Mouse (Mus musculus): ENCODE measurements around the gene Timm8b.

Timm8b gene

GRCm38 (mm10) chr9:50603189-50603997, at the start of gene Timm8b, which contains the start of gene Sdhd:
Gene Timm8b (plus strand): TSS chr9:50603910.
Gene Sdhd (minus strand): TSS chr9:50603812.
- DNase-seq: peak; percentile 96

GRCm38 (mm10) chr9:50554241-50555093, 49.2 kb upstream of the Timm8b start, which contains the start of gene Il18:
Gene Il18 (plus strand): TSS chr9:50554827.
- DNase-seq: peak; percentile 31

DNA sequence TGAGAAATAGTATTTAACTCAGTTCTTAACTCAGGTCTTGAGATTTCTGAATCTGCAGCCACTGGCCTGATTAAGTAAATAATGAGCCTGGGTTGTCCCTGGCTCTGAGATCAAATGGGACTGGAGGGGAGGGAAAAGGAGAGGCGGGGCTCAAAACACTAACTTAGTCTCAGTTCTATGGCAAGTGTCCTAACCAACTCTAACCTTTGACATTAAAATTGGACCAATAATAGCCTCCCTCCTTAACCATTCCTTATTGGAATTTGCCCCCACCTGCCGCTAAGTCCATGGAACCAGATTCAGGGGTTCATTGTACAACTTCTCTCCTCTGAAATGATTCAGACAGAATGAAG, 48.6 kb upstream of the Timm8b start, which contains the start of gene Bco2:
Bco2 (minus strand) TSS at position 88 of the 353 bp plus-strand sequence.
- DNase-seq: peak; percentile 21

GRCm38 (mm10) chr9:50561145-50561917, 42.4 kb upstream of the Timm8b start, which contains the start of gene Tex12:
Gene Tex12 (minus strand): TSS chr9:50561325.
- no peak for DNase-seq

- no peak for DNase-seq
Measured at GRCm38 (mm10) chr9:50561918-50562360, 41.8 kb upstream of the Timm8b start.

- DNase-seq: no peak
Measured at GRCm38 (mm10) chr9:50565173-50565572, 38.5 kb upstream of the Timm8b start.

DNA sequence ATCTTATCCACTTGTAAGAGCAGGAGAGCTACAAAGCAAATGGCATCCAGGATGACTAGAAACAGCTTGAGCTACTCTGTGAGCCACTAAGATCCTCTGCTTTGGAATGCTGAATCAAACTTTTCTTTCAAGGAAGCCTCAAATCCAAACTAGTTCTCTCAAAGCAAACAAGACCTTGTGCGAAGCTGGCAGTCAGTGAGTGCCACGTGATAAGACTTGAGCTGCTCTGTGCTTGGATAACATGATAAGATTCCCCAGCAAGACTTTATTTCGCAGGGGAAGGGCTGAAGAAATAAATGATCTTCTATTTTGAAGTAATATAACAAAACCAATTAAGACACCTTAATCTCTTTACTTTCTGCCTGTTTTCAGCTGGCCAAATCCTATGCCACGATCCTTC, 37.8 kb upstream of the Timm8b start:
- no peak for DNase-seq

- DNase-seq: no peak
Measured at GRCm38 (mm10) chr9:50567372-50567771, 36.3 kb upstream of the Timm8b start.

DNA sequence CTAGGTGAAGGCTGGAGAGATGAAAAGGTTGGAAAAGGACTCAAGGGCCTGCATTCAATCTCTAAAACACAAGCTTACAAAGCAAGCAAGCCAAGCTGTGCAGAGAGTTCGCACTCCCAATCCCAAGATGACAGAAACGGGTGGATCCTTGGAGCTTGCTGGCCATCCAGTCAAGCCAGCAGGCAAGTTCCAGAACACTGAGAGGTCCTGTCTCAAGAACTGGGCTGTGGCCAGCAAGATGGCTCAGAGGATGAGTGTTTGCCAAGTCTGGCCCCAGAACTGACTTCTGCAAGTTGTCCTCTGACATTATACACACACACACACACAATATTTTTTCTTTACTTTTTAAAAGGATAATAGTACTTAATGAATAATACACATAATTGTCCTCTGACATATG, 35.8 kb upstream of the Timm8b start:
- DNase-seq: no peak

DNA sequence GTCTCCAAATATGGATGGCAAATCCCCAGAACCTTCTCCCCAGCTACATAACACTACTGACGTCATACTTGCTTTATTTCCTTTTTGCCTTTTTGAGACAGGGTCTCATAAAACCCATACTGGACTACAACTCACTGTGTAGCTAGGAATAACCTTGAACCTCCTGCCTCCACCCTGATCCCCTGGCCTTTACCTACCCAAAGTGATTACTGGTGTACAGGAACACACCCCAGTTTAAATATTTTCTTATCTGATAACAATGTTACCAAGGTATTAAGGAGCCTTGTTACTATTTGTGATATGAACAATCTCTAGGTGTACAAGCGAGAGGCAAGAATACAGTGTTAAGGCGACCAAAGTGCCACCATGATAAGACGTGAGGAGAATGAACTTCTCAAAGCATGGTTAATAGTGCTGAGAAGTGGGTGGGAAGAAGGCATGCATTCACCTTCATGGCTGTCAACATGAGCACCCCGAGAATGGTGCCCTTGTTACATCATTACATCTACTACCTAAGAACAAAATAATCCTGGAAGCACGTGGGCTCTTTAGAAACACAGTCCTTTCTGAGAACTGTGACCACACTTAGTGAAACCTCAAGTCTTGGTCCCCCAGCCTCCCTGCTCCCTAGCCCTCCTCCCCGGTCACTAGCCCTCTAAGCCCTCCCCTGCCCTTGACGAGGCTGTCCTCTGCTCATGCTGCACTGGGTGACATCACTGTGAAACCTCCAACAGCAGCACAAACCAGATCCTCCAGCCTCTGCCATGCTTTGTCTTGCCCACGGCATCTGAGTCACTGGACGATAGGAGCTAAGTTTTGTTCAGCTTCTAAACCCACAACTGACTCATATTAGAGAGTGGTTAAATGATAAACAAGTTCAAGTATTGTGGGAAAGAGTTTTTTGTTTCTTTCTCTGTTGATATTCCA, 33.8 kb upstream of the Timm8b start:
- no peak for DNase-seq

GRCm38 (mm10) chr9:50580370-50580769, 23.3 kb upstream of the Timm8b start:
- DNase-seq: no peak

DNA sequence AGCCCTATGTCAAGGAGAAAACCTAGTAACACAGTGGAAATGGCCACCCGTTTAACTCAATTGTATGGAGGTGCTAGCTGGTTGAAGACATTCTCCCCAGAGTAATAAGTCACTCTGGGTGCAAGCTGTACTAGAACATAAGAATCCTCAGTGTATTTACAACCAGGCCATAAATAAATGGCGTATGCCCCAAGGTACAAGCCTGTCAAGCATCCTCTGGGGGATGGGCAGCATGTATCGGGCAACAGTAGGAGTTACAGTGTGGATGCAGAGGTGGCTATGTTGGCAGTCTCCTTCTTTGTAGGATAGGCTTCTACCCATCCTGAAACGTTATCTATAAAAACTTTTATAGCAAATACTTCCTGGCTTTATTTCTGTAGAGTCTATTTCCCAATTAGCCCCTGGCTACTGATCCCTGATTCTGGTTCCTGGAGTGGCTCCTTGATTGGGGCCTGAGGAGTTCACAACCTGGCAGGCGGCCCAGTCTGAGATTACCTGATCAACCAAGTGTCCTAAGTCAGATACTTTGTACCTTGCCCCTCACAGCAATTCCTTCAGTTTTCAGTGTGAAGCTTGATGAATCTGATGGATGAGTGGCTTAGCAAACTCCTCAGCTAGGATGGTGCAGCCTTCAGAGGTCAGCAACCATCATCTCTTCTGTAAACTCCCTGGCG, 18.4 kb upstream of the Timm8b start:
- DNase-seq: peak; percentile 81

- no peak for DNase-seq
Measured at GRCm38 (mm10) chr9:50586955-50587354, 16.8 kb upstream of the Timm8b start.

- DNase-seq: no peak
Measured at GRCm38 (mm10) chr9:50590856-50591518, 12.7 kb upstream of the Timm8b start.

- no peak for DNase-seq
Measured at GRCm38 (mm10) chr9:50592955-50593354, 10.8 kb upstream of the Timm8b start.

DNA sequence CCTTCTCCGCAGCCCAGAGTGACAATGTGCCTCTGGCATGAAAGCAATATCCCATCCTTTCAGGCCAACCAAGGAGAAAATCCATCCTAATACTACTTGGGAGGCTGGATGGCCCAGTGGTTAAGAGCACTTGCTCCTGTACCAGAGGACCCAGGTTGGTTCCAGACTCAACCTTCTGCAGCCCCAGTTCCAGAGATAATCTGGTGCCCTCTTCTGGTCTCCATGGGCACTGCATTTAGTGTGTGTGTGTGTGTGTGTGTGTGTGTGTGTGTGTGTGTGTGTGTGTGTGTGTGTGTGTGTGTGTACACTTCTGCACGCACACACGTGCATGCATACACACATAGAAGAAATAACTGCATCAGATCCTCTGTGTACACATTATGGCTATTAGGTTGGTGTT, 10.2 kb upstream of the Timm8b start:
- peak; percentile 33 for DNase-seq

DNA sequence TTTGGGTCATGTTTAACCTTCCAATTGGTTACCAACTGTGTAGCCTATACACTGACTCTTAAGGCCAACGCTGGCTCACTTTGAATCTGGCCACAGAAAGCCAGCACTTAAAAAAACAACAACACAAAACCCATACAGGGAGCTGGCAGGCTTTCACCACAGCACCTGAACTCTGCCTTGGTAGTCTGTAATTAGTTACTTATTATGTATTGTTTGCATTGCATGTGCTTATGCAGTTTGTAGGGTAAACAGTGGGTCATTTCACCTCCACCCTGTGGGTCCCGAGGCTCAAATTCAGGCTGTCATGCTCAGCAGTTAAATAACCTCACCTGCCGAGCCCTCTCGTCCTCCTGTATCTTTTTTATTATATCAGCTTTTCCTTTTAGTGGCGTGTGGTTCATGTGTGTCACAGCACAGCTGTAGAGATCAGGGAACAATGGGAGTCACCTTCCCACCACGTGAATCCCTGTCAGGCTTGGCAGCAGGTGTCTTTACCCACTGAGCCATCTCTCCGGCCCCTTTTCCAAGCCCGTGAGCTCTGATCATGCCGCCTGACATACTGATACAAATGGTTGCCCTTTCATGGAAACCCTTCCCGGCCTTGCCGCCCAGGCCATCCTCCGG, 8.8 kb upstream of the Timm8b start:
- peak; percentile 52 for DNase-seq

DNA sequence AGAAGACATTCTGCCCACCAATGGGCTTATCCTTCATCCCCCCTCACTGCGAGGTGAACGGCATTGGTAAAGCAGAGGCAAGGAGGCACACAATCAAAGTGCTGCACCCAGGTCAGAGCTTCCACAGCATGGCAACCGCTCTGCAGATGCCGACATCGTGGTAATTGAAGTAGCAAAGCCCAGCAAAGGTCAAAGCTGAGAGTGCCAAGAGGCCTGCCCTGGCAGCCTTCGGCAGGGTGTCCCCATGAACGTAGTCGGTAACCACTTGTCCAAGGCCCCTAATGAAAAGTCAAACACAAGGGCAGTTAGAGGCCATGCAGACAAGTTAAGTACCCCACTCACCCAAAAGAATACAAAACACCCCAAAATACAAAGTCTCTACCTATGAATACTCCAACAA, 6.7 kb upstream of the Timm8b start:
- no peak for DNase-seq

DNA sequence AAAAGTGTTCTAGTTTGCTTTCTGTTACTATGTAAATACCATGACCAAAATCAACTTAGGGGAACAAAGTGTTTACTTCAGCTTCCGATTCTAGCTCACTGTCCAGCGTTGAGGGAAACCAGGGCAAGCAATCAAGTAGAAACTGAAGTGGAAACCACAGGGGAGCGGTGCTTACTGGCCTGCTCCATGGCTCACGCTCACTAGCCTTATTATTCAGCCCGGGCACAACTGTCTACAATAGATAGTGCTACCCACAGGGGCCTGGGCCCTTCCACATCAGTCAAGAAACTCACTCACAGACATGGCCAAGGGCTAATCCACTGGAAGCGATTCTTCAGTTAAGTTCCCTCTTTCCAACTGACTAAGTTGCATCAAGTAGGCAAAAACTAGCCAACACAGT, 2.2 kb upstream of the Timm8b start:
- no peak for DNase-seq

All from kidney, postnatal 14 days (tissue).